Mouse (Mus musculus): ENCODE measurements at regions not wholly inside any gene's neighbourhood (a gene's known extent, or its start where the extent isn't known, plus 50 kb on each side); places are given as distances from the start of the nearest gene placed in this dataset.

DNA sequence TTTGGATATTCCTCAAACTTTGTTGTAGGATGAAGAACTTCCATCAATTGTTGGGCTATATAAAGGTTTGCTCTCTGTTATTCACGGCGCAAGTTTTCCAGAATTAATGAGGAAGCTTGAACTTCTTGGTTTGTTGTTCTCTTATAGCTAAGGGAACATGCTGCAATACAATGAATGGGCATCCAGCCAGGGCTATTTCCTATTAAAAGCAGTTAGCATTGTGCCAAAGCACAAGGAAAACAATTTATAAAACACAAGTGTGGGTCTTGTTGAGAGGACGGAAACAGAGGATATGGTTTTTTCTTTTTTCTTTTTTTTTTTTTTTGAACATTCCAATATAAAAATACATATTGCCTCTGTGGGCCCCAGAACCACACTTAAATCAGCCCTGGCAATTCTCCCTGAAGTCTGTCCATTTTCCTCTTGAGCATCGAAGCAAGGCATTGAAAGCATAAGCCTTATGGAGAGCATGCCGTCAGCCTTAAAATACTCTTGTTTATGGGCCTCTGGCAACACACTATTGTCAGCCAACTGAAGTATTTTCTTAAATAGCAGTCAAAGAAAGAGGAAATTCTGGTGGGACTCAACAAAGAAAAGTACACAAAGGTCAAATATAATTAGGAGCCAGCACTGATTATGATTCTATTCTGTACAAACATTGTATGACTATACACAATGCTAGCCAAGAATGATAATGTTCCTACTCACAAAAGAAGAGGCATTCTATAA lies 158.6 kb downstream of the Fam198b start:
- WGBS: 77% methylated on average over 5 of the region's 5 CpGs
- H3K4me2 ChIP-seq: no peak overlapping the region
- H3K9ac ChIP-seq: no peak overlapping the region
- no peak overlapping the region for H3K4me3 ChIP-seq
- H3K36me3 ChIP-seq (replicated peaks): no peaks in the 10 kb centered on the region
- H3K27ac ChIP-seq: no peak overlapping the region
- no peaks in the 10 kb centered on the region for H3K9me3 ChIP-seq
- H3K27me3 ChIP-seq (replicated peaks): no peaks in the 10 kb centered on the region
- ATAC-seq (replicated peaks): no peak
- no peaks in the 10 kb centered on the region for H3K4me1 ChIP-seq

DNA sequence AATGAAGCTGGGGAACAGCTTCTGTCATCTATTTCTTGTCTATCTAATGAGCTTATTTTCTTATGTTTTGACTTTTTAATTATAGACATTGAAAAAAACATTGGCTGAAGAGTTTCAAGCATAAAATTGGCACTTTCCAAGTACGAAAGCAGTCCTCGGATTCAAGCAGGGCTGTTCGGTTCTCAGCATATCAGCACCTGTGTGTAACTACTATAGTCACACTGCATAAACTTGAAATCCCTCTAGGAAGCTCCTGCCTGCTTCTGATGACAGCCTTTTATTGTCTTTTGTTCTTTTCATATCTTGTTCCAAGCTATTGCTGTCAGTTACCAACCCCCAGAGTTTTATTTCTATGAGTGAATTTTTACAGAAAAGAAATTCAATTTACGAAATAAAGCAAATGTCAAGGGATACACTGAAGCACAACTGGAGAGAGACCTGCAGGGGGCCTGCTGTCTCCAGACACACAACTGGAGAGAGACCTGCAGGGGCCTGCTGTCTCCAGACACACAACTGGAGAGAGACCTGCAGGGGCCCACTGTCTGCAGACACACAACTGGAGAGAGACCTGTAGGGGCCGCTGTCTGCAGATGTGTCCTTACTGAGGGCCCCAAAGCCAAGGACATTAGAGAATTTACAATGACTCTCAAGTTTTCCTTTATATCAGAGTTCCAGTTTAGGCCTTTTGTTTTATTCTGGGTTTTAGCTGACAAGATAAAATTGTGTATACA lies 165.3 kb downstream of the Fam198b start:
- 81% methylated on average over 5 of the region's 5 CpGs for WGBS
- no peak overlapping the region for H3K9ac ChIP-seq
- no peaks in the 10 kb centered on the region for H3K4me1 ChIP-seq
- no peak overlapping the region for H3K4me2 ChIP-seq
- no peak overlapping the region for H3K27ac ChIP-seq
- H3K36me3 ChIP-seq (replicated peaks): no peaks in the 10 kb centered on the region
- no peaks in the 10 kb centered on the region for H3K9me3 ChIP-seq
- H3K4me3 ChIP-seq: no peak overlapping the region
- ATAC-seq (replicated peaks): no peak
- no peaks in the 10 kb centered on the region for H3K27me3 ChIP-seq (replicated peaks)

DNA sequence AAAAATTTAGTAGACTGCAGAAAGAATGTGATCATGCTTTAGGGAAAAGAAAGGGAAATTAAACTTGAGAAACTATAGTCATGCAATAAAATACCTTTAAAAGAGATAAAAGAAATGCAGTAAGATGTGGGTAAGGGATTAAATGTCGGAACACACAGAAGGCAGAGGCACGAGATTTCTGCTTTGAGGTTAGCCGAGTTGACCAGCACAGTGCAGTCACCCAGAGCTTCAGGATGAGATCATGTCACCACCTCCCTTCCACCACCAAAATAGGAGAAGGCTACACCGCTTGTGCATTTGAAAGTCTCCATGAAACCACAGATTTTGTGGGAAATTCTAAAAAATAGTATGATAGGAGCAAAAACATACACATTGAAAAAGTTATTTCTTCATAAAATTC lies 166.6 kb downstream of the Fam198b start:
- 76% methylated on average over 4 of the region's 4 CpGs for WGBS
- Histone ChIP-seq H3K27ac (no peak overlapping the region), H3K4me2 (no peak overlapping the region), H3K36me3 (replicated peaks) (no peaks in the 10 kb centered on the region), H3K9me3 (no peaks in the 10 kb centered on the region), H3K9ac (no peak overlapping the region), H3K4me1 (no peaks in the 10 kb centered on the region), H3K27me3 (replicated peaks) (no peaks in the 10 kb centered on the region), H3K4me3 (no peak overlapping the region)
- ATAC-seq (replicated peaks): no peak

DNA sequence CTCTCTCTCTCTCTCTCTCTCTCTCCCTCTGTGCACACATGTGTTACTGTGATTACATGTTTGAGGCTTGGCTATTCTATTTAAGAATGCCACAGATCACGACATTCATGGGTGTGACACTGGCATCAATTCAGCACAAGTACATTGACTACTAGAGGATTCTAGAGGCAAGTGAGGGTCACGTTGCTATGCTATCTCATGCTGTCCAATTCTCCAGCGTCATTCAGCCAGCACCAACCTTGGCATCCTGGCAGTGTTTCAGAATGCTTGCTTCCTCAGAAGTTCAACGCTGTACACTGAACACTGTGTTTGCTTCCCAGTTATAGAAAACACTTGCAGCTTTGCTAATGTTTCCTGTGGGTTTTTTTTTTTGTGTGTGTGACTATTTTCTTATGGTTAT lies 167.6 kb downstream of the Fam198b start:
- WGBS: 75% methylated on average over 4 of the region's 4 CpGs
- Histone ChIP-seq H3K4me1 (no peaks in the 10 kb centered on the region), H3K27me3 (replicated peaks) (no peaks in the 10 kb centered on the region), H3K4me2 (no peak overlapping the region), H3K9me3 (no peaks in the 10 kb centered on the region), H3K27ac (no peak overlapping the region), H3K36me3 (replicated peaks) (no peaks in the 10 kb centered on the region), H3K4me3 (no peak overlapping the region), H3K9ac (no peak overlapping the region)
- ATAC-seq (replicated peaks): no peak

DNA sequence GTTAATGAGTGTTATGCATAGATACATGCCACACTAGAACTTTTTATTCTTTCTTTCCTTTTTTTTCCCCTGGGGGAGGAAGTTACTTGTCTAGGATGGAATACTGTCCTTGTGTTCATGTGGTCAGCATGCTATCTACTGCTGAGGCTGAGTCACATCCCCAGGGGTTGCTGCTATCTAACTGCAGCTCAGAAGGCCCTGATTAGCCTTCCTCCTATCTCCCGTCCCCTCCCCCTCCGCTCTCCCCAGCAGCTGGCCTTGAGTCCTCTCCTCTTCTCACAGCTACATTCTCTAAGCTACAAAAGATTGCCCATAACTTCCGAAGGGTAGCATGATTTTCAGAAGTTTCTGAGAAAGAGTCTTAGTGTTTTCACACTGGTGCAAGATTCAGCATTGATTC lies 168.5 kb downstream of the Fam198b start:
- H3K4me1 ChIP-seq: no peaks in the 10 kb centered on the region
- no peak overlapping the region for H3K4me3 ChIP-seq
- H3K4me2 ChIP-seq: no peak overlapping the region
- WGBS: 67% methylated on average over 3 of the region's 3 CpGs
- ATAC-seq (replicated peaks): no peak
- no peak overlapping the region for H3K9ac ChIP-seq
- no peaks in the 10 kb centered on the region for H3K27me3 ChIP-seq (replicated peaks)
- no peak overlapping the region for H3K27ac ChIP-seq
- H3K9me3 ChIP-seq: no peaks in the 10 kb centered on the region
- no peaks in the 10 kb centered on the region for H3K36me3 ChIP-seq (replicated peaks)

DNA sequence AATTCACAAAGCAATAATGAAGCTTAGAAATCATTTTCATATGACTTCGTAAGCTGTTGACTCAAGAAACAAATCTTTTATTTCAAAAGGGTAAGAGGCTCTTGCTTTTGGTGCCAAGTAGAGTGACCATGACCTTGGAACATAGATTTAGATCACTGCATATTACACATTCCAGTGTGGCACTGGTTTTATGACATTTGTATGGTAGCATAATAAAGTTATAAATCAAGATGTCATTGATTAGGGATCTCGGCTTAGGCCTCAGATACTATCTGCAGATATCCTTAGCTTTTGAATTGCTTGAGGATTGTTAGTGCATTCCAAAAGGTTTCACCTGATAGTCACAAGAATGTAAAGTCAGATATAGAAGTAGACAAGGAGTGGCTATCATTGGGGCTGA lies 169.1 kb downstream of the Fam198b start:
- Histone ChIP-seq H3K4me2 (no peak overlapping the region), H3K27me3 (replicated peaks) (no peaks in the 10 kb centered on the region), H3K4me1 (no peaks in the 10 kb centered on the region), H3K27ac (no peak overlapping the region), H3K9me3 (no peaks in the 10 kb centered on the region), H3K36me3 (replicated peaks) (no peaks in the 10 kb centered on the region), H3K9ac (no peak overlapping the region), H3K4me3 (no peak overlapping the region)
- ATAC-seq (replicated peaks): no peak
- WGBS: 94% methylated on average over 2 of the region's 2 CpGs

DNA sequence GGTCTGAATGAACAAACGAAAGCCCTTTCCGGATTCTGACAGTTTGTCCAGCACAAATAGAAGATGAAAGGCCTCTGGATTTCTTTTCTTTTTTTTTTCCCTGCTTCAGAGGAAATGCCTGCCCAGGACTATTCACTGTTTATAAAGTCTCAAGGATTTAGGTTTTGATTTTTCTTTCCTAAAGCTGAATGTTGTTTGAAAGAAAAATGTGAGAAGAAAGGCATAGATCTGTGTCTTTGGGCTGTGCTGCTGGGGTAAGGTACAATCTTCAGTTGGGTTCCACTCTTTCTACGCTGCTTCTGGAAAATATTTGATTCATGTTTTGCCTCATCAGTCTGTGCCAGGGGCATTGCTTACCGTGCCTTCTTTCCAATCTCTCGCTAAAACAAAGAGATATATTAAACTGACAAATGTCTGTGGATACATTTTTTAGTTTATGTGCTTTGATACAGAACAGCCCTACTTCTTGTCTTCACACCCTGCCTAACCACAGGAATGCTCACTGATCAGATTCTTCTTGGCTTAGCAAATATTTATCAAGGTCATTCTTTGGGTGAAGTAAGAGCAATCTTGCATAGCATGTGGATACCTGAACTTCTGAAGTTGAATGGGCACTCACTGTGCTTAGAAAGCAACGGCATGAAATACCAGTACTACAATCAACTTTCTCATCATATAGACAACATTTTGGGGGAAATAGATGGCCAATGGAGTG lies 172.5 kb downstream of the Fam198b start:
- Histone ChIP-seq H3K36me3 (replicated peaks) (no peaks in the 10 kb centered on the region), H3K4me2 (no peak overlapping the region), H3K9me3 (no peaks in the 10 kb centered on the region), H3K9ac (no peak overlapping the region), H3K27me3 (replicated peaks) (no peaks in the 10 kb centered on the region), H3K4me3 (no peak overlapping the region), H3K27ac (no peak overlapping the region), H3K4me1 (no peaks in the 10 kb centered on the region)
- 79% methylated on average over 6 of the region's 6 CpGs for WGBS
- no peak for ATAC-seq (replicated peaks)

DNA sequence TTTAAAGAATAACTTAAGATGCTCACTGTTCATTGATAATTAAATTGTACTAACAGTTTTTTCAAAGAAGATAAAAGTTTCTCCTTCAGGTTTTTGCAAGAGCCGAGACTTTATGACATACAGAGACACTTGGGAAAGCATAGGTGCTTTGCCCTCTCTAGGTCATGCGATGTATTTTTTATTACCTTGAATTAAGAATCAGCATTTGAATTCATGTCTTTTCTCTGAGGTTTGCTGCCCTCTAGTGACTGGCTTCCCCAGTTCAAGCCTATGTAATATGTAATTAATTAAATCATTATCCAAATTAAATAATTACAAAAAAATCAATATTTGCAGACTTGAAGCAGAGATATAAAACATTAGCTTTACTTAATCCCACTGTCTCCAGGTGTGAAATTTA lies 174.4 kb downstream of the Fam198b start:
- no peak overlapping the region for H3K4me2 ChIP-seq
- 47% methylated on average over 2 of the region's 2 CpGs for WGBS
- H3K27ac ChIP-seq: no peak overlapping the region
- no peak overlapping the region for H3K4me3 ChIP-seq
- H3K27me3 ChIP-seq (replicated peaks): no peaks in the 10 kb centered on the region
- no peak for ATAC-seq (replicated peaks)
- no peak overlapping the region for H3K9ac ChIP-seq
- no peaks in the 10 kb centered on the region for H3K9me3 ChIP-seq
- no peaks in the 10 kb centered on the region for H3K36me3 ChIP-seq (replicated peaks)
- no peaks in the 10 kb centered on the region for H3K4me1 ChIP-seq

DNA sequence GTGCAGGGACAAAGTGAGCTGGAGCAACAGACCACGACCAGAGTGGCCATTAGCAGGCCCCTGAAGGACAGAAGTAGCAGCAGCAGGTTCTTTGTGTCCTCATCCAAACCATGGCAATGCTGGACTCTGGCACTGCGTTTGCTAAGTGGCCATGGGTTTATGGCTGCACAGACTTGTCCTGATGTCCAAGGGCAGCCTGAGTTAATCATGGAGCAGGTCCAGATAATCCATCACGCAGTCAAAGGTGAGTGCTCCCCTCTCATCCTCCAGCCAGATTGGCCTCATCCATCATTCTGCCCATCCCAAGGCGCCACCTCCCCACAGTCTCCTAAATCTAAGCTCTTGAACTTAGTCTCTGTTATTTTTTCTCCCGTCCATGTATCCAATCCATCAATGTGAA lies 186.4 kb downstream of the Fam198b start:
- 84% methylated on average over 5 of the region's 5 CpGs for WGBS
- Histone ChIP-seq H3K27ac (no peak overlapping the region), H3K4me1 (no peaks in the 10 kb centered on the region), H3K4me2 (no peak overlapping the region), H3K9ac (no peak overlapping the region), H3K36me3 (replicated peaks) (no peaks in the 10 kb centered on the region), H3K27me3 (replicated peaks) (no peaks in the 10 kb centered on the region), H3K9me3 (no peaks in the 10 kb centered on the region), H3K4me3 (no peak overlapping the region)
- no peak for ATAC-seq (replicated peaks)

DNA sequence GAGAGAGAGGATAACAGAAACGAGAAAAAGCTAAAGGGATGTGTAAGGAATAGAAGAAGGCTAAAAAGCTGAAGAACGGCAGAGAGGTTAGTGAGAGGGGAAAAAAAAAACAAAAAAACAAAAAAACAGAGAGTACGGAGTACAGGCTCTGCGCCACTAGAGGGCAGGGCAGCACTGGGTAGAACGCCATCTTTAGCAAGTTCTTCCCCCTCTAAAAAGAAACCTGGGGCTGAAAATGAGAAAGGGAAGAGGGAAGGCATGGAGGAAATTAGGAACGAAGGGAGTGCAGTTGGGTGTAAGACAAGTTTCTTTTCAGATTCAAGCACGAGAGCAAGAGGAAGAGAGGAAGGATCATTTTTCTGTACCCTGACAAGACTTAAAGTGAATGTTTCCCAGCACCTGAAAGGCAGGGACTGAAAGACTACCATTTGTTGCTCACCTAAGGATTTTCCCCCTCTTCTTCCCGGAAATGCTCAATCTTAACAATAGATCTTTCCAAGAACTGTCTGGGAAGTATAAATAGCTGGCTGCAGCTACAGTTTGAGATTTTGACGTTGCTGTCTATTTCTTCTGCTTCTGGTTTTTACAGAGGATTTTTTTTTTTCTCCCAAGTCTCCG lies 195.6 kb downstream of the Fam198b start:
- peak; percentile 81 for ATAC-seq (replicated peaks)
- Histone ChIP-seq H3K4me1 (no peaks in the 10 kb centered on the region; the same call in 1 of the 2 replicates), H3K4me2 (peak overlapping the region; percentile 35), H3K9ac (no peak overlapping the region), H3K9me3 (no peaks in the 10 kb centered on the region), H3K27ac (peak overlapping the region; percentile 67), H3K36me3 (replicated peaks) (no peaks in the 10 kb centered on the region), H3K27me3 (replicated peaks) (no peaks in the 10 kb centered on the region), H3K4me3 (no peak overlapping the region)
- WGBS: 12% methylated on average over 10 of the region's 10 CpGs

DNA sequence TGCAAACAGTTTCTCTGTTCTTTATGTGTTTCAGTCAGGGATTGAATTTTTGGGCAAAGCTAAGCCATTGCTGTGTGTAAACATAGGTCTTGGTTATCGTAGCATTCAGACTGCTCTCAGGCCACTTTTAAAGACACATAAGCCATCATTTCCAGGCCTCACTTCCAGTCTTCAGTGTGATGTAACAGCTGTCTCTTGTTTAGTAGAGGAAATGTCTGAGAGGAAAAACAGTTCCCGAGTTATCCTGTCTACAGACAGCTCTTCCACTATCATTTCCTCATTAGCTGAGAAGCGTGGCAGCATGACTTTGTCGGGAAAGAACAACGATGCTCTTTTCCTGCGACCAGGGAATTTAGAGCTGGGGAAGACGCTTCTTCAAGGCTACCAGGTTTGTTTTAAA lies 196.9 kb downstream of the Fam198b start:
- Histone ChIP-seq H3K4me2 (no peak overlapping the region), H3K9me3 (no peaks in the 10 kb centered on the region), H3K36me3 (replicated peaks) (no peaks in the 10 kb centered on the region), H3K9ac (no peak overlapping the region), H3K27me3 (replicated peaks) (no peaks in the 10 kb centered on the region), H3K27ac (no peak overlapping the region), H3K4me3 (no peak overlapping the region), H3K4me1 (no peaks in the 10 kb centered on the region; the same call in 1 of the 2 replicates)
- no peak for ATAC-seq (replicated peaks)
- 75% methylated on average over 7 of the region's 7 CpGs for WGBS

DNA sequence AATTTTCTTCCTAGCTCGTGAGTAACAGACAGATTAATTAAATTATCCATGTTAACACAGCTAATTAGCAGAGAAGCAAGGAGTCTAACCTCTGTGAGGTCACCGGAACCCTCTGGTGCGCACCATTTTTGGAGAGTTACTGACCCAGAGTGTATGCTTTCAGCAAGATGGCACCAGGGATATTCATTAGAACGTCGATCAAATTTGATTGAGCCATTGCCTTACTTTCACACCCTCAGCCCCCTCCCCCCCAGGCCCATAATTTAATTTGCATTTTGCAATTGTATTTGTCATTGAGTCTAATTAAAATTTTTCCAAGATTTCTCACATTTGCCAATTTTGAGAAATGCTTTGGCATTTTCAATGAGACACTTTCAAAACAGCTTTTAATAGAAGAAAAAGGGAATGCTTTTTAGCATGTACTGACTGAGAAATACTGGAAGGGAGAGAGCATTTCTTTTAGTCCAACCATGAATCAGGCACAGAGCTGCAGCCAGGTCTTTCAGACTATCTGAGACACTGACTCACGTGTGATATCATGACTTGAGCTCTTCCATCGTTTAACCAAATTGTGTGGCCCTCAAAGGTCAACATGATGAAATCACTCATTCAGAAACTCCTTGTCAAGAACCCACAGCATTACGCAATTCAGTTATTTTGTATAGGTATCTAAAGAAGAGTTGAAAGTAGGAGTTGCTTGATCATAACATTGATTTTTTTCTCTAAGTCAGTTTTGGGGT lies 198.6 kb downstream of the Fam198b start:
- no peak for ATAC-seq (replicated peaks)
- H3K27me3 ChIP-seq (replicated peaks): no peaks in the 10 kb centered on the region
- H3K9ac ChIP-seq: no peak overlapping the region
- no peaks in the 10 kb centered on the region for H3K36me3 ChIP-seq (replicated peaks)
- H3K4me3 ChIP-seq: no peak overlapping the region
- WGBS: 83% methylated on average over 8 of the region's 8 CpGs
- H3K9me3 ChIP-seq: no peaks in the 10 kb centered on the region
- H3K27ac ChIP-seq: no peak overlapping the region
- H3K4me2 ChIP-seq: no peak overlapping the region
- no peaks in the 10 kb centered on the region; the same call in 1 of the 2 replicates for H3K4me1 ChIP-seq
